11 mouse cellular contexts compared by ENCODE assay signal in genomic region chr16:48074879-48075278, GRCm38 (mm10).
"Had no signal": no experiment of that assay in that cellular context is flagged by ENCODE, and none has a peak within 500 bp of the region (broad histone marks: within the 10 kb centered on the region; RNA-seq: fewer than 3 reads in every experiment).

No protein-coding gene starts in this region.

- H3K9me3 ChIP-seq: limb, embryonic 13.5 days; liver, embryonic 15.5 days; lung, embryonic 15.5 days; midbrain, embryonic 13.5 days had no signal

- H3K4me2 ChIP-seq: limb, embryonic 13.5 days; liver, embryonic 11.5 days; liver, embryonic 15.5 days; lung, embryonic 15.5 days; midbrain, embryonic 13.5 days had no signal

- DNase-seq: kidney, adult 2 months; kidney, postnatal 25 days; left cerebral cortex, postnatal 4 days; right cerebral cortex, postnatal 14 days; thymus, adult 18-20 months; thymus, postnatal 14 days had no signal

- H3K36me3 ChIP-seq: limb, embryonic 13.5 days; liver, embryonic 15.5 days; lung, embryonic 15.5 days; midbrain, embryonic 13.5 days had no signal

- H3K4me1 ChIP-seq: limb, embryonic 13.5 days; liver, embryonic 15.5 days; lung, embryonic 15.5 days; midbrain, embryonic 13.5 days had no signal

- H3K4me3 ChIP-seq: limb, embryonic 13.5 days; liver, embryonic 15.5 days; lung, embryonic 15.5 days; midbrain, embryonic 13.5 days had no signal

- ATAC-seq: midbrain, embryonic 13.5 days had no signal

- H3K27ac ChIP-seq: limb, embryonic 13.5 days; liver, embryonic 15.5 days; lung, embryonic 15.5 days; midbrain, embryonic 13.5 days had no signal

- H3K27me3 ChIP-seq: limb, embryonic 13.5 days; liver, embryonic 15.5 days; lung, embryonic 15.5 days; midbrain, embryonic 13.5 days had no signal

- H3K9ac ChIP-seq: limb, embryonic 13.5 days; liver, embryonic 15.5 days; lung, embryonic 15.5 days; midbrain, embryonic 13.5 days had no signal
